Mouse (Mus musculus): Measurements from ENCODE around the gene Cracr2a. TPM values are rescaled to one million over a fixed set of nuclear protein-coding genes. Genes with fewer than 3 reads are reported as not detected.

The Cracr2a gene
- total RNA-seq, 2 experiments from 2014 or later, result 2.6 to 3.1 TPM

GRCm38 (mm10) chr6:127573779-127574463, 12.8 kb downstream of the Cracr2a start:
- Histone ChIP-seq H3K27ac (no peak overlapping the region), H3K4me3 (no peak overlapping the region)
- intact Hi-C loops (cut with DNase I), result no loop called here
- TF ChIP-seq CTCF (IDR thresholded peaks at IDR 0.05), result no peak
- no peak for DNase-seq (ENCODE audit: extremely low spot score in 1 of 2, low spot score in 2 of 2)

- no peak for DNase-seq (ENCODE audit: extremely low spot score in 1 of 2, low spot score in 2 of 2)
- no peak for TF ChIP-seq CTCF (IDR thresholded peaks at IDR 0.05)
- Histone ChIP-seq H3K4me3 (no peak overlapping the region), H3K27ac (no peak overlapping the region)
- intact Hi-C loops (cut with DNase I), result no loop called here
These were observed 14.1 kb downstream of the Cracr2a start for GRCm38 (mm10) chr6:127575194-127575593.

- Histone ChIP-seq H3K4me3 (no peak overlapping the region), H3K27ac (no peak overlapping the region)
- no peak for TF ChIP-seq CTCF (IDR thresholded peaks at IDR 0.05)
- intact Hi-C loops (cut with DNase I), result no loop called here
- no peak for DNase-seq (ENCODE audit: extremely low spot score in 1 of 2, low spot score in 2 of 2)
These were observed 16.6 kb downstream of the Cracr2a start for GRCm38 (mm10) chr6:127577688-127578087.

- Histone ChIP-seq H3K27ac (no peak overlapping the region), H3K4me3 (no peak overlapping the region)
- intact Hi-C loops (cut with DNase I), result no loop called here
- TF ChIP-seq CTCF (IDR thresholded peaks at IDR 0.05), result no peak
- DNase-seq (ENCODE audit: extremely low spot score in 1 of 2, low spot score in 2 of 2), result no peak
These were observed 17.2 kb downstream of the Cracr2a start for GRCm38 (mm10) chr6:127578316-127578715.

GRCm38 (mm10) chr6:127578810-127579209, 17.7 kb downstream of the Cracr2a start:
- intact Hi-C loops (cut with DNase I), result no loop called here
- Histone ChIP-seq H3K27ac (no peak overlapping the region), H3K4me3 (no peak overlapping the region)
- DNase-seq (ENCODE audit: extremely low spot score in 1 of 2, low spot score in 2 of 2), result no peak
- no peak for TF ChIP-seq CTCF (IDR thresholded peaks at IDR 0.05)

- intact Hi-C loops (cut with DNase I), result loop anchor here (2.0 kb wide), 2 partner anchors 21 to 79 kb away; partner anchors contain the start of gene Cracr2a
- Histone ChIP-seq H3K4me3 (no peak overlapping the region), H3K27ac (no peak overlapping the region)
- no peak for TF ChIP-seq CTCF (IDR thresholded peaks at IDR 0.05)
- DNase-seq (ENCODE audit: extremely low spot score in 1 of 2, low spot score in 2 of 2), result no peak
These were observed 20.8 kb downstream of the Cracr2a start for GRCm38 (mm10) chr6:127581915-127582314.

GRCm38 (mm10) chr6:127582391-127583176, 21.4 kb downstream of the Cracr2a start:
- intact Hi-C loops (cut with DNase I), result loop anchor here (1.0 to 2.0 kb wide), 3 partner anchors 22 to 80 kb away; partner anchors contain the start of gene Cracr2a
- Histone ChIP-seq H3K4me3 (peak overlapping the region; percentile 26; the same call in 1 of the 2 replicates), H3K27ac (no peak overlapping the region)
- peak; percentile 77 for TF ChIP-seq CTCF (IDR thresholded peaks at IDR 0.05)
- peak; percentile 80 to 83 for DNase-seq (ENCODE audit: extremely low spot score in 1 of 2, low spot score in 2 of 2)

GRCm38 (mm10) chr6:127591467-127591866, 30.3 kb downstream of the Cracr2a start:
- no peak for TF ChIP-seq CTCF (IDR thresholded peaks at IDR 0.05)
- DNase-seq (ENCODE audit: extremely low spot score in 1 of 2, low spot score in 2 of 2), result no peak
- Histone ChIP-seq H3K27ac (no peak overlapping the region), H3K4me3 (no peak overlapping the region)
- intact Hi-C loops (cut with DNase I), result no loop called here

- Histone ChIP-seq H3K27ac (no peak overlapping the region), H3K4me3 (no peak overlapping the region)
- intact Hi-C loops (cut with DNase I), result no loop called here
- no peak for DNase-seq (ENCODE audit: extremely low spot score in 1 of 2, low spot score in 2 of 2)
- no peak for TF ChIP-seq CTCF (IDR thresholded peaks at IDR 0.05)
These were observed 32.3 kb downstream of the Cracr2a start for GRCm38 (mm10) chr6:127593487-127593886.

- DNase-seq (ENCODE audit: extremely low spot score in 1 of 2, low spot score in 2 of 2), result no peak
- TF ChIP-seq CTCF (IDR thresholded peaks at IDR 0.05), result no peak
- no peak overlapping the region for H3K4me3 ChIP-seq
- intact Hi-C loops (cut with DNase I), result no loop called here
- H3K27ac ChIP-seq, result no peak overlapping the region
These were observed 38.1 kb downstream of the Cracr2a start for GRCm38 (mm10) chr6:127599280-127599679.

- DNase-seq (ENCODE audit: extremely low spot score in 1 of 2, low spot score in 2 of 2), result no peak
- Histone ChIP-seq H3K4me3 (no peak overlapping the region), H3K27ac (no peak overlapping the region)
- intact Hi-C loops (cut with DNase I), result no loop called here
- no peak for TF ChIP-seq CTCF (IDR thresholded peaks at IDR 0.05)
These were observed 44.2 kb downstream of the Cracr2a start for GRCm38 (mm10) chr6:127605067-127606025.
